Mouse (Mus musculus) brain, embryonic 14.5 days (tissue): ENCODE data around the gene Kpna1.

Source experiments
- CTCF ChIP-seq: fragments of 200-500 bp; IDR thresholded peaks from 2 replicates; pipeline ENCODE4 v1.5.1; 2012; ENCODE audit warnings: inconsistent platforms, mild to moderate bottlenecking, moderate library complexity, borderline replicate concordance; ENCODE audit not compliant: insufficient read depth, insufficient read length; ENCODE audit errors: extremely low read depth
- POLR2A ChIP-seq: fragments of 200-500 bp; IDR thresholded peaks from 2 replicates; pipeline ENCODE4 v1.6.1; 2012; ENCODE audit warnings: mild to moderate bottlenecking, inconsistent platforms, borderline replicate concordance; ENCODE audit not compliant: poor library complexity, insufficient read depth, insufficient read length, severe bottlenecking; ENCODE audit errors: extremely low read depth

DNA sequence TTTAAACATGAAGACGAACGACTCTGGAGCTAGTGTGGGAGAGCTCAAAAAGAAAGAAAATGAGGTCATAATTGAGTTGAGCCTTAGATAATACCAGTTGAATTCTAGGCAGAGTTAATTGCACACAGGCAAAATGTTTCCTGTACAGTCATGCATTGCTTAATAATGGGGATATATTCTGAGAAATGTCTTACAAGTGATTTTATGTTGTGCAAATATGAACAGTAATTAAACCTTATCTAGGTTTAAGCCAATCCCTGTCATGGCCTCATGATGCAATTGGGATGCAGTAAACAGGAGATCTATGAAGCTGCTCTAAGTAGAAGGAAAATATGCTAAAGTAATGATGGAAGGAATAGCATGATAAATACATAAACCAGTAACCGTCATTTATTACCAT is 96.2 kb downstream of the Kpna1 start:
- TF ChIP-seq CTCF: no peak
- TF ChIP-seq POLR2A: no peak
